Mouse (Mus musculus) mature B cell (primary cell): ENCODE results near the gene Olfr811.

Source experiments
- in situ Hi-C: fragments of 300-500 bp; cut with MboI; formaldehyde crosslinking; loops from 2 replicates; pipeline ENCODE4 v1.14.3; 2019

Gene Olfr811

GRCm38 (mm10) chr10:129804296-129804695, at the start of gene Olfr811:
TSS of gene Olfr811 (minus strand) at chr10:129804396.
- in situ Hi-C loops: no loop called here

GRCm38 (mm10) chr10:129847343-129847742, 43.1 kb upstream of the Olfr811 start:
- in situ Hi-C loops: no loop called here

- in situ Hi-C loops: no loop called here
Measured at GRCm38 (mm10) chr10:129845994-129846393, 41.8 kb upstream of the Olfr811 start, which contains the start of gene Olfr812. TSS of gene Olfr812 (minus strand) at chr10:129846094.

DNA sequence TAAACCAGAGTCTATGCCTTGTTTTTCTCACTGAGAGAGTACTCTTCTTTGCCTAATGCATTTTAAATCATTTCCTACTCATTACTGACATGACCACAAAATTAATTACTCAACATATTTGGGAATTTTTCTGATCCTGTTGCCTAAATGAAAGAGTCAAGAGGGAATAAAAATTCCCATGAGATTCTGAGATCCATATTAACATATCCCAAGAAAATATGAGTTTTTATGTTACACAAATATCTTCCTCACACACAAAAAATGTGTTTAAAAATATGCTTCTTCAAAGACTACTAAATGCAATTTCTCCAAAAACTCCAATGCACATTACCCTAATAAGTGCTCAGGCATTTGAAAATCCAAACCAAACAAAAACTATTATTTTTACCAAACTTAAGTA, 9.4 kb downstream of the Olfr811 start, which contains the start of gene Olfr810:
Gene Olfr810 (minus strand): TSS at position 101 of the 400 bp plus-strand sequence.
- in situ Hi-C loops: no loop called here

GRCm38 (mm10) chr10:129778123-129778522, 26.1 kb downstream of the Olfr811 start:
- in situ Hi-C loops: no loop called here

DNA sequence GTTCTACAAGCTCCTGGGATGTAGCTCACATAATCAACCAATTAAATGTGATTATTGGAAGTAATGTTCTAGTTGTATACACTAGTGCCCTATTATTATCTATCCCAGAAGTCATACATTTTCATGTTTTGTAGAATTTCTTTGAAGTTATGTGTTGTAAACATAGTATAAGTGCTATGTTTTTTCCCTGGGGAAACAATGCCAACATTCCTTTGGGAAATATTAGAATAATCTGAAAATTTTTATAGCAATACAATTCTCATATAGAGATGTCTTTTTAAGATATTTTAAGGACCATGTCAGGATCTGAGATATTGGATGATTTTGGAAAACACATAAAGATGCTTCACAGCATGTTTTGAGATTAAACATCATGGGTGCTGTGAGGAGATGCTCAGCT, 29.9 kb downstream of the Olfr811 start, which contains the start of gene Olfr809:
Gene Olfr809 (plus strand): TSS at position 301 of the 400 bp plus-strand sequence.
- in situ Hi-C loops: no loop called here

- in situ Hi-C loops: no loop called here
Measured at GRCm38 (mm10) chr10:129765182-129765581, 39.0 kb downstream of the Olfr811 start, which contains the start of gene Olfr808. TSS of gene Olfr808 (plus strand) at chr10:129765482.

DNA sequence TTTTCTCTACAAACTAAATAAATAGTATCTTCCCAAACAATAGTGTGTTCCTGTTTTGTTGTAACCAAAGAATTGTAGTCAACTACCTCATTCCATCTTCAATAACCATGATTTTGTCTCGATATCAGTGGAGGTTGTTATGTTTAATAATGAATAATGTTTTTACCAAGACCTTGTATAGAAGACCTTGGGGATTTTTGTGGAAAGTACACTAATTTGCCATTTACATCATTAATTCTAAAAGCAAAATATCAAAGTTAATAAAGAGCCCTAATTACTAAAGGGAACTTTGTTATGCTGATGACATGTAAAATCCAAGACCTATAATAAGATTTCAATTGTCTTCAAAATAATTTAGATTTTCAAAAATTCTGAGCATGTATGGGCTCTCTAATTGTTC, 46.5 kb downstream of the Olfr811 start, which contains the start of gene Olfr807:
Gene Olfr807 (minus strand): TSS at position 101 of the 400 bp plus-strand sequence.
- in situ Hi-C loops: no loop called here
